Mouse (Mus musculus): ENCODE measurements around the gene Mthfr.

DNA sequence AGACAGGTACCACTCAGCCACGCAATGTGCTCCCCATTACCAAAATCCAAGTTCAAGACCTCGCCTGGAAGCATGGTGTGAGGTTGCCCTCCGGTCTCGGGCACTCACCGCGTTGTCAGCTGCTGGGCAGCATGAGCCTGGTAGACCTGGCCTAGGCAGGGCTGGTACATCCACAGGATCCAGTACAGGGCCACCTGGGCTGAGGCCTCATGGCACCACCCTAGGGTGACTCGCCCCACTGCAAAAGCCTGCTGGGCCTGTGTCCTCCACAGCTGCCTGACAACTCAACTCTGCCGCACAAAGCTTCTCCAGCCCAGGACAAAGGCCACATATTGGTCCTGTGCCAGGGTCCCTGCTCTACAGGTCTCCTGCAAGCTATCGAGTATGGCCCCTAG lies 22.2 kb downstream of the Mthfr start:
- TF ChIP-seq CTCF (IDR thresholded peaks at IDR 0.05; ENCODE audit: borderline replicate concordance, extremely low read depth, insufficient read depth, insufficient read length) = no peak
- no peak for TF ChIP-seq POLR2A (IDR thresholded peaks at IDR 0.05; ENCODE audit: borderline replicate concordance, extremely low read depth, insufficient read depth, insufficient read length, poor library complexity, severe bottlenecking)
